Mouse (Mus musculus) liver, embryonic 14.5 days (tissue): Measurements from ENCODE around the gene Gm20671. TPM values are rescaled to one million over a fixed set of nuclear protein-coding genes. Genes with fewer than 3 reads are reported as not detected.
"Not testable (repeated sequence)": the region's sequence is repeated elsewhere in the genome, so short reads cannot be mapped to it uniquely, and the experiment has no call there.

Experiments
- ATAC-seq: fragments of 200-750 bp; cut with Nextera tagmentation; 2 replicates; pipeline ENCODE4 v1.8.0; 2017; ENCODE audit warnings: moderate number of reproducible peaks, mild to moderate bottlenecking, moderate library complexity; ENCODE audit not compliant: insufficient read depth
- DNase-seq, 3 experiments: peaks; one replicate each; pipeline ENCODE4 v3.0.0-alpha.2; 2012 to 2013; ENCODE audit warnings: low read depth in 3 of 3, low spot score in 3 of 3
- H3K27ac ChIP-seq: fragments of 300-500 bp; sonication (generic); 2 replicates; pipeline ENCODE4 v1.5.1; 2014; ENCODE audit warnings: moderate library complexity, mild to moderate bottlenecking, control low read depth, inconsistent platforms
- H3K27me3 ChIP-seq: fragments of 300-500 bp; sonication (generic); 2 replicates; pipeline ENCODE4 v1.6.1; 2014; ENCODE audit warnings: mild to moderate bottlenecking, low read length, moderate library complexity; ENCODE audit not compliant: control insufficient read depth, insufficient read depth
- H3K36me3 ChIP-seq: fragments of 300-500 bp; sonication (generic); replicated peaks from 2 replicates; pipeline ENCODE4 v1.6.1; 2014; ENCODE audit warnings: low read depth; ENCODE audit not compliant: control insufficient read depth, insufficient read depth
- H3K4me1 ChIP-seq, 2 experiments: fragments of 200-500 bp in 1 of 2; fragments of 300-500 bp in 1 of 2; sonication (generic) in 1 of 2; replicated peaks; 2 replicates each; pipeline ENCODE4 v1.6.1; 2012 to 2014; ENCODE audit warnings: antibody characterized with exemption in 1 of 2, inconsistent platforms in 1 of 2, low read length in 1 of 2; ENCODE audit not compliant: control insufficient read depth in 2 of 2, insufficient read depth in 2 of 2
- H3K4me2 ChIP-seq: fragments of 300-500 bp; sonication (generic); 2 replicates; pipeline ENCODE4 v1.6.1; 2014; ENCODE audit warnings: low read depth, mild to moderate bottlenecking, control low read depth, moderate library complexity
- H3K4me3 ChIP-seq, 2 experiments: fragments of 200-500 bp in 1 of 2; fragments of 300-500 bp in 1 of 2; sonication (generic) in 1 of 2; 2 replicates each; pipeline ENCODE4 v1.5.1; 2012 to 2014; ENCODE audit warnings: low read depth in 2 of 2, low read length in 2 of 2, mild to moderate bottlenecking in 2 of 2, control low read depth in 1 of 2, inconsistent platforms in 1 of 2, moderate library complexity in 1 of 2; ENCODE audit not compliant: insufficient read depth in 1 of 2
- H3K9ac ChIP-seq: fragments of 300-500 bp; sonication (generic); replicated peaks from 2 replicates; pipeline ENCODE4 v1.6.1; 2014; ENCODE audit warnings: mild to moderate bottlenecking, control low read depth, moderate library complexity
- H3K9me3 ChIP-seq: fragments of 300-500 bp; sonication (generic); 2 replicates; pipeline ENCODE4 v1.6.1; 2016; ENCODE audit warnings: low read length, mixed read lengths; ENCODE audit not compliant: control insufficient read depth
- CTCF ChIP-seq: IDR thresholded peaks from 2 replicates; pipeline ENCODE4 v1.5.1; 2016; ENCODE audit warnings: antibody characterized with exemption, low read depth, control low read depth
- EP300 ChIP-seq: IDR thresholded peaks from 2 replicates; pipeline ENCODE4 v1.6.1; 2016; ENCODE audit warnings: antibody characterized with exemption, low read depth
- WGBS: fragments of 180-500 bp; shearing (Covaris S2); extraction: QIAGEN DNeasy Blood & Tissue Kit; methylation state at CpG from one replicate; pipeline ENCODE4 v1.1.7; 2014; ENCODE audit not compliant: insufficient replicate concordance; 5-methylcytosine and 5-hydroxymethylcytosine counted together
- polyA plus RNA-seq, 2 experiments: library from polyadenylated mRNA; depleted of rRNA in 1 of 2; stranded (reverse) in 1 of 2; unstranded in 1 of 2; fragments of >200 nt; fragmentation: Nextera tagmentation in 1 of 2; extraction: Ambion mirVana in 1 of 2; gene quantifications; 2 replicates each; pipeline versions ENCODE4 v1.2.1 to v1.2.3; 2012 to 2014

Gm20671 gene
- polyA plus RNA-seq, 2 experiments = 0.56 TPM; not detected in 1

- TF ChIP-seq CTCF (no peak), EP300 (no peak)
- H3K4me2 ChIP-seq = peak overlapping the region; percentile 83
- no peaks in the 10 kb centered on the region for H3K36me3 ChIP-seq
- H3K27me3 ChIP-seq = no peaks in the 10 kb centered on the region
- H3K4me1 ChIP-seq = peaks cover 14 to 20% of the 10 kb centered on the region in 2 experiments
- no peak for ATAC-seq
- no peaks in the 10 kb centered on the region for H3K9me3 ChIP-seq
- H3K27ac ChIP-seq = peak overlapping the region; percentile 78
- 55% methylated on average over 6 of the region's 6 CpGs for WGBS
- 0 out of 2 replicates have a peak overlapping the region, but pooled peaks have one; percentile 18 for H3K9ac ChIP-seq
- no peak for DNase-seq
- peak overlapping the region in 1 of 2 experiments; percentile 74; a peak in 2 of 4 replicates for H3K4me3 ChIP-seq
Measured at GRCm38 (mm10) chr5:32862469-32863132, 35.7 kb upstream of the Gm20671 start.

DNA sequence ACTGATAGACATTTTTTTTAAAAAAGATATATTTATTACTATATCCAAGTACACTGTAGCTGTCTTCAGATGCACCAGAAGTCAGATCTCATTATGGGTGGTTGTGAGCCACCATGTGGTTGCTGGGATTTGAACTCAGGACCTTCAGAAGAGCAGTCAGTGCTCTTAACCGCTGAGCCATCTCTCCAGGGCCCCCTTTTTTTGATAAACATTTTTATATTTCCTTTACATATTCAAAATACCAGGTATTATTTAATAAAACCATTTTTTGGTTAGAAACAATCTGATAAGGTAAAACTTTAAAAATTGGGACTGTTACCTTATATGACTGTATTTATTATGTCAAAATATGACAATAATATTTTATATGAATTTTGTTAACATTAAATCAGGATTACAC lies 34.2 kb upstream of the Gm20671 start:
- TF ChIP-seq EP300 = no peak
- no peak for TF ChIP-seq CTCF
- H3K27ac ChIP-seq = no peak overlapping the region
- ATAC-seq (no peak), DNase-seq (no peak)
- peaks cover 14 to 21% of the 10 kb centered on the region in 2 experiments for H3K4me1 ChIP-seq
- H3K4me2 ChIP-seq = no peak overlapping the region
- H3K9ac ChIP-seq = no peak overlapping the region
- H3K9me3 ChIP-seq = no peaks in the 10 kb centered on the region
- 86% methylated on average over 1 of the region's 1 CpGs for WGBS
- H3K4me3 ChIP-seq = no peak overlapping the region
- no peaks in the 10 kb centered on the region for H3K27me3 ChIP-seq
- no peaks in the 10 kb centered on the region for H3K36me3 ChIP-seq

DNA sequence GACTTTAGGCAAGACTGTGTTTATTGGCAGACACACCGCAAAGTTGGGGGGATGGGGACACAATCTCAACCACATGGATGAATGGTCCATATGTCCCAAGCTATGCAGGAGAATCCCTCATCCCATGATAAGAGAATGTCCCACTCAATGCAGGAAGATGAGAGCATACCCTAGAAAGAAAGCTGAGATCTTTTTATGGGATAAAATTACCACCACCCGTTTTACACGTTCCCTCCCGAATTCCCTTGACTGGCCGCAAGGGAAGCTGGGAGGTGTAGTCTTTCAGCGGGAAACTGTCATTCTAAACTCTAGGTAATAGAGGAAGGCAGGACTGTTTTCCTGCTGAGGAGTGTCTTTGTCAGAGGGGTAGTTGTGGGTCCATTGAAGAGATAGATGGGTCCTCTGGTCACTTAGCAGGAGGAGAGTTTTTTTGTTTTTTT lies 30.9 kb upstream of the Gm20671 start:
- peak overlapping the region; percentile 72 for H3K4me2 ChIP-seq
- TF ChIP-seq EP300 (no peak), CTCF (peak; percentile 5; the same call in 1 of the 2 replicates)
- DNase-seq (peak in 2 of 3 experiments; percentile 17 to 42), ATAC-seq (no peak)
- no peak overlapping the region for H3K27ac ChIP-seq
- H3K4me3 ChIP-seq = peak overlapping the region; percentile 57 to 61
- WGBS = 5% methylated on average over 6 of the region's 6 CpGs
- H3K4me1 ChIP-seq = peaks cover 14 to 24% of the 10 kb centered on the region in 2 experiments
- no peaks in the 10 kb centered on the region for H3K27me3 ChIP-seq
- peak overlapping the region; percentile 45 for H3K9ac ChIP-seq
- H3K9me3 ChIP-seq = no peaks in the 10 kb centered on the region
- no peaks in the 10 kb centered on the region for H3K36me3 ChIP-seq

- ATAC-seq, DNase-seq, H3K4me3 ChIP-seq, H3K27ac ChIP-seq, H3K4me2 ChIP-seq, H3K9me3 ChIP-seq, H3K36me3 ChIP-seq, H3K9ac ChIP-seq, H3K27me3 ChIP-seq: not testable (repeated sequence)
- H3K4me1 ChIP-seq = peaks cover 24 to 30% of the 10 kb centered on the region in 2 experiments
- WGBS = 79% methylated on average over 2 of the region's 3 CpGs
Measured at GRCm38 (mm10) chr5:32855274-32855673, 28.4 kb upstream of the Gm20671 start.

DNA sequence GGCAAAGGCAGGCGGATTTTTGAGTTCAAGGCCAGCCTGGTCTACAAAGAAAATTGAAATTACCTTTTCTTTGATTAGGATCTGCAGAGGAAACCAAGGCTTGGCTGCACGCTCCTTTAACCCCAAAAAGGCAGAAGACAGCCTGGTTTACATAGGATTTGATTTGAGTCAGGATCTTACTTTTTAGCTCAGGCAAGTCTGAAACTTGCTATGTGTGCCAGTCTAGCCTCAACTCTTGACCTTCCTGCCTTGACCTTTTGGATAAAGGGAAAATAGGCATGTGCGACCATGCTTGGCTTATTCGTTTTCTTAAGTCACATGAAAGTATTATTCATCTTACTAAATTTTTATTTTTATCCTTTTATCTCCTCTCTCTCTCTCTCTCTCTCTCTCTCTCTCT lies 27.9 kb upstream of the Gm20671 start:
- H3K36me3 ChIP-seq = peaks cover 7% of the 10 kb centered on the region
- H3K27me3 ChIP-seq = no peaks in the 10 kb centered on the region
- TF ChIP-seq CTCF = no peak
- TF ChIP-seq EP300 = no peak
- 62% methylated on average over 4 of the region's 4 CpGs for WGBS
- H3K27ac ChIP-seq = peak overlapping the region; percentile 41; the same call in 1 of the 2 replicates
- no peak overlapping the region for H3K9ac ChIP-seq
- DNase-seq (no peak), ATAC-seq (no peak)
- H3K4me1 ChIP-seq = peaks cover 24 to 31% of the 10 kb centered on the region in 2 experiments
- H3K9me3 ChIP-seq = no peaks in the 10 kb centered on the region
- peak overlapping the region; percentile 86 for H3K4me2 ChIP-seq
- no peak overlapping the region for H3K4me3 ChIP-seq
